Mouse (Mus musculus) lung, postnatal 0 days (tissue): Measurements from ENCODE around the gene Cgref1. TPM values are rescaled to one million over a fixed set of nuclear protein-coding genes. Genes with fewer than 3 reads are reported as not detected.
A peak's percentile ranks its signal among the peaks of the same experiment; 100 is the strongest.

Source experiments
- ATAC-seq: fragments of 200-750 bp; cut with Nextera tagmentation; 2 replicates; pipeline ENCODE4 v1.8.0; 2017; ENCODE audit warnings: moderate library complexity
- DNase-seq: peaks from one replicate; pipeline ENCODE4 v3.0.0-alpha.2; 2016; ENCODE audit warnings: low spot score
- H3K27ac ChIP-seq: fragments of 300-500 bp; sonication (generic); 2 replicates; pipeline ENCODE4 v1.5.1; 2014; ENCODE audit warnings: antibody characterized with exemption, mild to moderate bottlenecking, low read length, mixed read lengths
- H3K27me3 ChIP-seq: fragments of 300-500 bp; sonication (generic); replicated peaks from 2 replicates; pipeline ENCODE4 v1.6.1; 2014; ENCODE audit warnings: low read length, mixed read lengths; ENCODE audit not compliant: insufficient read depth
- H3K36me3 ChIP-seq: fragments of 300-500 bp; sonication (generic); 2 replicates; pipeline ENCODE4 v1.6.1; 2014; ENCODE audit warnings: low read length, mixed read lengths; ENCODE audit not compliant: insufficient read depth
- H3K4me1 ChIP-seq: fragments of 300-500 bp; sonication (generic); 2 replicates; pipeline ENCODE4 v1.6.1; 2014; ENCODE audit warnings: antibody characterized with exemption, low read depth, low read length, mixed read lengths; ENCODE audit not compliant: insufficient read depth
- H3K4me2 ChIP-seq: fragments of 300-500 bp; sonication (generic); replicated peaks from 2 replicates; pipeline ENCODE4 v1.6.1; 2014; ENCODE audit warnings: low read depth, mild to moderate bottlenecking, low read length, moderate library complexity, mixed read lengths
- H3K4me3 ChIP-seq: fragments of 300-500 bp; sonication (generic); 2 replicates; pipeline ENCODE4 v1.5.1; 2014; ENCODE audit warnings: low read depth, low read length
- H3K9ac ChIP-seq: fragments of 300-500 bp; sonication (generic); replicated peaks from 2 replicates; pipeline ENCODE4 v1.6.1; 2014; ENCODE audit warnings: low read depth, mild to moderate bottlenecking
- H3K9me3 ChIP-seq: fragments of 300-500 bp; sonication (generic); 2 replicates; pipeline ENCODE4 v1.6.1; 2016; ENCODE audit warnings: low read length, mixed read lengths
- CTCF ChIP-seq: IDR thresholded peaks from 2 replicates; pipeline ENCODE4 v1.5.1; 2016; ENCODE audit warnings: antibody characterized with exemption, mild to moderate bottlenecking
- EP300 ChIP-seq: IDR thresholded peaks from 2 replicates; pipeline ENCODE4 v1.6.1; 2016; ENCODE audit warnings: antibody characterized with exemption, mild to moderate bottlenecking, control low read depth
- WGBS: fragments of 180-500 bp; shearing (Covaris S2); extraction: QIAGEN DNeasy Blood & Tissue Kit; methylation state at CpG from one replicate; pipeline ENCODE4 v1.1.7; 2014; 5-methylcytosine and 5-hydroxymethylcytosine counted together
- polyA plus RNA-seq: library from polyadenylated mRNA; unstranded; fragments of >200 nt; fragmentation: Nextera tagmentation; extraction: Ambion mirVana; gene quantifications from 2 replicates; pipeline ENCODE4 v1.2.1, GENCODE M21; 2015

The Cgref1 gene
- polyA plus RNA-seq, 1 experiment from 2014 or later, result 2.3 TPM

GRCm38 (mm10) chr5:30951706-30952105 lies 6.3 kb upstream of the Cgref1 start:
- DNase-seq, result peak; percentile 3
- 81% methylated on average over 6 of the region's 6 CpGs for WGBS
- Histone ChIP-seq H3K9me3 (no peaks in the 10 kb centered on the region), H3K4me3 (no peak overlapping the region), H3K4me2 (no peak overlapping the region), H3K36me3 (peaks cover 31% of the 10 kb centered on the region), H3K4me1 (peaks cover 3% of the 10 kb centered on the region; the same call in 1 of the 2 replicates), H3K27ac (no peak overlapping the region), H3K27me3 (no peaks in the 10 kb centered on the region), H3K9ac (no peak overlapping the region)
- TF ChIP-seq EP300 (no peak), CTCF (no peak)
- no peak for ATAC-seq

- Histone ChIP-seq H3K27me3 (no peaks in the 10 kb centered on the region), H3K4me2 (no peak overlapping the region), H3K36me3 (peaks cover 29% of the 10 kb centered on the region), H3K27ac (no peak overlapping the region), H3K9me3 (no peaks in the 10 kb centered on the region), H3K4me3 (no peak overlapping the region), H3K4me1 (peaks cover 3% of the 10 kb centered on the region; the same call in 1 of the 2 replicates), H3K9ac (no peak overlapping the region)
- DNase-seq, result peak; percentile 4
- TF ChIP-seq CTCF (no peak), EP300 (no peak)
- 82% methylated on average over 2 of the region's 2 CpGs for WGBS
- ATAC-seq, result no peak
Observed at GRCm38 (mm10) chr5:30950922-30951321, 5.5 kb upstream of the Cgref1 start.

- Histone ChIP-seq H3K36me3 (peaks cover 24% of the 10 kb centered on the region), H3K9me3 (no peaks in the 10 kb centered on the region), H3K27me3 (no peaks in the 10 kb centered on the region), H3K27ac (peak overlapping the region; percentile 34; the same call in 1 of the 2 replicates), H3K4me2 (peak overlapping the region; percentile 89), H3K9ac (peak overlapping the region; percentile 46), H3K4me3 (peak overlapping the region; percentile 59), H3K4me1 (peaks cover 3% of the 10 kb centered on the region; the same call in 1 of the 2 replicates)
- ATAC-seq (no peak), DNase-seq (no peak)
- WGBS, result 58% methylated on average over 4 of the region's 4 CpGs
- TF ChIP-seq EP300 (no peak), CTCF (no peak)
Observed at GRCm38 (mm10) chr5:30950451-30950850, 5.1 kb upstream of the Cgref1 start.

GRCm38 (mm10) chr5:30949654-30950326 lies 4.4 kb upstream of the Cgref1 start:
- H3K27ac ChIP-seq, result peak overlapping the region; percentile 34
- peaks cover 18% of the 10 kb centered on the region for H3K36me3 ChIP-seq
- WGBS, result 0% methylated on average over 31 of the region's 31 CpGs
- peak overlapping the region; percentile 89 for H3K4me2 ChIP-seq
- H3K9me3 ChIP-seq, result no peaks in the 10 kb centered on the region
- H3K27me3 ChIP-seq, result no peaks in the 10 kb centered on the region
- H3K9ac ChIP-seq, result peak overlapping the region; percentile 46
- peak overlapping the region; percentile 59 for H3K4me3 ChIP-seq
- H3K4me1 ChIP-seq, result peaks cover 3% of the 10 kb centered on the region; the same call in 1 of the 2 replicates
- peak; percentile 89 for ATAC-seq
- TF ChIP-seq EP300 (no peak), CTCF (peak; percentile 35)
- peak; percentile 95 for DNase-seq

GRCm38 (mm10) chr5:30948620-30949019 lies 3.2 kb upstream of the Cgref1 start:
- 88% methylated on average over 5 of the region's 5 CpGs for WGBS
- H3K9ac ChIP-seq, result no peak overlapping the region
- TF ChIP-seq EP300, result no peak
- no peak for TF ChIP-seq CTCF
- DNase-seq (no peak), ATAC-seq (no peak)
- no peaks in the 10 kb centered on the region for H3K9me3 ChIP-seq
- peaks cover 3% of the 10 kb centered on the region; the same call in 1 of the 2 replicates for H3K4me1 ChIP-seq
- H3K4me3 ChIP-seq, result no peak overlapping the region
- no peak overlapping the region for H3K4me2 ChIP-seq
- no peaks in the 10 kb centered on the region for H3K27me3 ChIP-seq
- H3K36me3 ChIP-seq, result peaks cover 10% of the 10 kb centered on the region; the same call in 1 of the 2 replicates
- no peak overlapping the region for H3K27ac ChIP-seq

- Histone ChIP-seq H3K4me1 (peaks cover 1% of the 10 kb centered on the region; the same call in 1 of the 2 replicates), H3K27me3 (no peaks in the 10 kb centered on the region), H3K36me3 (no peaks in the 10 kb centered on the region), H3K4me2 (no peak overlapping the region), H3K9ac (no peak overlapping the region), H3K27ac (no peak overlapping the region), H3K9me3 (no peaks in the 10 kb centered on the region), H3K4me3 (no peak overlapping the region)
- TF ChIP-seq CTCF (no peak), EP300 (no peak)
- 91% methylated on average over 6 of the region's 6 CpGs for WGBS
- DNase-seq (no peak), ATAC-seq (no peak)
Observed at GRCm38 (mm10) chr5:30944344-30944743, 1.0 kb downstream of the Cgref1 start.
